Mouse (Mus musculus): Measurements from ENCODE around the gene Sipa1l1. TPM values are rescaled to one million over a fixed set of nuclear protein-coding genes. Genes with fewer than 3 reads are reported as not detected.

Sipa1l1 gene
- polyA plus RNA-seq, 1 experiment from 2014 or later = 25.9 TPM

GRCm38 (mm10) chr12:82409686-82410472 lies 240.8 kb downstream of the Sipa1l1 start:
- Histone ChIP-seq H3K36me3 (ENCODE audit: control insufficient read depth, insufficient read depth, low read length) (no peaks in the 10 kb centered on the region; the same call in 1 of the 2 replicates), H3K4me1 (replicated peaks; ENCODE audit: control insufficient read depth, insufficient read depth, low read length) (peaks cover 29% of the 10 kb centered on the region), H3K27me3 (ENCODE audit: control insufficient read depth, insufficient read depth, low read depth, low read length) (no peaks in the 10 kb centered on the region), H3K27ac (ENCODE audit: low read length) (peak overlapping the region; percentile 50), H3K4me3 (ENCODE audit: low read length) (no peak overlapping the region), H3K4me2 (ENCODE audit: low read depth, low read length) (no peak overlapping the region), H3K9ac (ENCODE audit: low read length) (no peak overlapping the region), H3K9me3 (ENCODE audit: control insufficient read depth, low read length) (no peaks in the 10 kb centered on the region)
- no peak for ATAC-seq (ENCODE audit: low read depth)
- WGBS = 58% methylated on average over 7 of the region's 7 CpGs

GRCm38 (mm10) chr12:82412291-82413032 lies 243.3 kb downstream of the Sipa1l1 start:
- WGBS = 19% methylated on average over 3 of the region's 3 CpGs
- Histone ChIP-seq H3K9ac (ENCODE audit: low read length) (no peak overlapping the region), H3K36me3 (ENCODE audit: control insufficient read depth, insufficient read depth, low read length) (peaks cover 8% of the 10 kb centered on the region), H3K4me3 (ENCODE audit: low read length) (no peak overlapping the region), H3K27me3 (ENCODE audit: control insufficient read depth, insufficient read depth, low read depth, low read length) (no peaks in the 10 kb centered on the region), H3K27ac (ENCODE audit: low read length) (peak overlapping the region; percentile 95), H3K9me3 (ENCODE audit: control insufficient read depth, low read length) (no peaks in the 10 kb centered on the region), H3K4me2 (ENCODE audit: low read depth, low read length) (no peak overlapping the region), H3K4me1 (replicated peaks; ENCODE audit: control insufficient read depth, insufficient read depth, low read length) (peaks cover 26% of the 10 kb centered on the region)
- peak; percentile 89 for ATAC-seq (ENCODE audit: low read depth)

GRCm38 (mm10) chr12:82415690-82416364 lies 246.7 kb downstream of the Sipa1l1 start:
- WGBS = 63% methylated on average over 4 of the region's 4 CpGs
- H3K9me3 ChIP-seq (ENCODE audit: control insufficient read depth, low read length) = no peaks in the 10 kb centered on the region
- no peak overlapping the region for H3K9ac ChIP-seq (ENCODE audit: low read length)
- no peak overlapping the region for H3K4me3 ChIP-seq (ENCODE audit: low read length)
- peaks cover 10% of the 10 kb centered on the region for H3K36me3 ChIP-seq (ENCODE audit: control insufficient read depth, insufficient read depth, low read length)
- peak overlapping the region; percentile 7; the same call in 1 of the 2 replicates for H3K27ac ChIP-seq (ENCODE audit: low read length)
- H3K4me2 ChIP-seq (ENCODE audit: low read depth, low read length) = no peak overlapping the region
- ATAC-seq (ENCODE audit: low read depth) = peak; percentile 43
- H3K27me3 ChIP-seq (ENCODE audit: control insufficient read depth, insufficient read depth, low read depth, low read length) = no peaks in the 10 kb centered on the region
- H3K4me1 ChIP-seq (replicated peaks; ENCODE audit: control insufficient read depth, insufficient read depth, low read length) = peaks cover 18% of the 10 kb centered on the region

- H3K4me1 ChIP-seq (replicated peaks; ENCODE audit: control insufficient read depth, insufficient read depth, low read length) = peaks cover 2% of the 10 kb centered on the region; the same call in 1 of the 2 replicates
- H3K27ac ChIP-seq (ENCODE audit: low read length) = no peak overlapping the region
- H3K36me3 ChIP-seq (ENCODE audit: control insufficient read depth, insufficient read depth, low read length) = peaks cover 21% of the 10 kb centered on the region
- WGBS = 88% methylated on average over 8 of the region's 8 CpGs
- H3K9me3 ChIP-seq (ENCODE audit: control insufficient read depth, low read length) = no peaks in the 10 kb centered on the region
- H3K27me3 ChIP-seq (ENCODE audit: control insufficient read depth, insufficient read depth, low read depth, low read length) = no peaks in the 10 kb centered on the region
- no peak overlapping the region for H3K4me2 ChIP-seq (ENCODE audit: low read depth, low read length)
- no peak overlapping the region for H3K9ac ChIP-seq (ENCODE audit: low read length)
- no peak for ATAC-seq (ENCODE audit: low read depth)
- H3K4me3 ChIP-seq (ENCODE audit: low read length) = no peak overlapping the region
These were observed 249.9 kb downstream of the Sipa1l1 start for GRCm38 (mm10) chr12:82419027-82419426.

GRCm38 (mm10) chr12:82424783-82425182 lies 255.7 kb downstream of the Sipa1l1 start:
- no peak overlapping the region for H3K27ac ChIP-seq (ENCODE audit: low read length)
- 76% methylated on average over 15 of the region's 15 CpGs for WGBS
- H3K4me2 ChIP-seq (ENCODE audit: low read depth, low read length) = no peak overlapping the region
- peak; percentile 52; the same call in 1 of the 2 replicates for ATAC-seq (ENCODE audit: low read depth)
- H3K4me1 ChIP-seq (replicated peaks; ENCODE audit: control insufficient read depth, insufficient read depth, low read length) = no peaks in the 10 kb centered on the region
- no peaks in the 10 kb centered on the region for H3K27me3 ChIP-seq (ENCODE audit: control insufficient read depth, insufficient read depth, low read depth, low read length)
- peaks cover 16% of the 10 kb centered on the region for H3K36me3 ChIP-seq (ENCODE audit: control insufficient read depth, insufficient read depth, low read length)
- H3K9ac ChIP-seq (ENCODE audit: low read length) = no peak overlapping the region
- no peaks in the 10 kb centered on the region for H3K9me3 ChIP-seq (ENCODE audit: control insufficient read depth, low read length)
- H3K4me3 ChIP-seq (ENCODE audit: low read length) = no peak overlapping the region

- WGBS = 87% methylated on average over 11 of the region's 11 CpGs
- H3K9ac ChIP-seq (ENCODE audit: low read length) = no peak overlapping the region
- H3K36me3 ChIP-seq (ENCODE audit: control insufficient read depth, insufficient read depth, low read length) = peaks cover 16% of the 10 kb centered on the region
- no peak for ATAC-seq (ENCODE audit: low read depth)
- no peaks in the 10 kb centered on the region for H3K27me3 ChIP-seq (ENCODE audit: control insufficient read depth, insufficient read depth, low read depth, low read length)
- no peaks in the 10 kb centered on the region for H3K9me3 ChIP-seq (ENCODE audit: control insufficient read depth, low read length)
- H3K4me1 ChIP-seq (replicated peaks; ENCODE audit: control insufficient read depth, insufficient read depth, low read length) = no peaks in the 10 kb centered on the region
- H3K4me3 ChIP-seq (ENCODE audit: low read length) = no peak overlapping the region
- no peak overlapping the region for H3K4me2 ChIP-seq (ENCODE audit: low read depth, low read length)
- H3K27ac ChIP-seq (ENCODE audit: low read length) = no peak overlapping the region
These were observed 256.7 kb downstream of the Sipa1l1 start for GRCm38 (mm10) chr12:82425853-82426252.

GRCm38 (mm10) chr12:82427416-82427815 lies 258.3 kb downstream of the Sipa1l1 start:
- Histone ChIP-seq H3K4me2 (ENCODE audit: low read depth, low read length) (no peak overlapping the region), H3K36me3 (ENCODE audit: control insufficient read depth, insufficient read depth, low read length) (peaks cover 16% of the 10 kb centered on the region), H3K4me1 (replicated peaks; ENCODE audit: control insufficient read depth, insufficient read depth, low read length) (no peaks in the 10 kb centered on the region), H3K27ac (ENCODE audit: low read length) (no peak overlapping the region), H3K4me3 (ENCODE audit: low read length) (no peak overlapping the region), H3K27me3 (ENCODE audit: control insufficient read depth, insufficient read depth, low read depth, low read length) (no peaks in the 10 kb centered on the region), H3K9ac (ENCODE audit: low read length) (no peak overlapping the region), H3K9me3 (ENCODE audit: control insufficient read depth, low read length) (no peaks in the 10 kb centered on the region)
- no peak for ATAC-seq (ENCODE audit: low read depth)
- WGBS = 78% methylated on average over 2 of the region's 2 CpGs

GRCm38 (mm10) chr12:82428466-82428865 lies 259.3 kb downstream of the Sipa1l1 start:
- Histone ChIP-seq H3K27ac (ENCODE audit: low read length) (no peak overlapping the region), H3K4me2 (ENCODE audit: low read depth, low read length) (no peak overlapping the region), H3K27me3 (ENCODE audit: control insufficient read depth, insufficient read depth, low read depth, low read length) (no peaks in the 10 kb centered on the region), H3K9ac (ENCODE audit: low read length) (no peak overlapping the region), H3K4me1 (replicated peaks; ENCODE audit: control insufficient read depth, insufficient read depth, low read length) (no peaks in the 10 kb centered on the region), H3K4me3 (ENCODE audit: low read length) (no peak overlapping the region), H3K9me3 (ENCODE audit: control insufficient read depth, low read length) (no peaks in the 10 kb centered on the region), H3K36me3 (ENCODE audit: control insufficient read depth, insufficient read depth, low read length) (peaks cover 9% of the 10 kb centered on the region)
- 68% methylated on average over 9 of the region's 9 CpGs for WGBS
- ATAC-seq (ENCODE audit: low read depth) = no peak

- no peak for ATAC-seq (ENCODE audit: low read depth)
These were observed 264.2 kb downstream of the Sipa1l1 start for GRCm38 (mm10) chr12:82433311-82433710.

More at GRCm38 (mm10) chr12:82433311-82433710, 264.2 kb downstream of the Sipa1l1 start:
- Histone ChIP-seq H3K9ac (ENCODE audit: low read length) (no peak overlapping the region), H3K36me3 (ENCODE audit: control insufficient read depth, insufficient read depth, low read length) (peaks cover 6% of the 10 kb centered on the region), H3K4me3 (ENCODE audit: low read length) (no peak overlapping the region), H3K4me2 (ENCODE audit: low read depth, low read length) (no peak overlapping the region), H3K27me3 (ENCODE audit: control insufficient read depth, insufficient read depth, low read depth, low read length) (no peaks in the 10 kb centered on the region), H3K4me1 (replicated peaks; ENCODE audit: control insufficient read depth, insufficient read depth, low read length) (no peaks in the 10 kb centered on the region), H3K27ac (ENCODE audit: low read length) (no peak overlapping the region), H3K9me3 (ENCODE audit: control insufficient read depth, low read length) (no peaks in the 10 kb centered on the region)
- WGBS = 76% methylated on average over 4 of the region's 4 CpGs

Data from lung, embryonic 16.5 days (tissue).